Mouse (Mus musculus): ENCODE data around the gene Ugt1a7c.

Gene Ugt1a7c

DNA sequence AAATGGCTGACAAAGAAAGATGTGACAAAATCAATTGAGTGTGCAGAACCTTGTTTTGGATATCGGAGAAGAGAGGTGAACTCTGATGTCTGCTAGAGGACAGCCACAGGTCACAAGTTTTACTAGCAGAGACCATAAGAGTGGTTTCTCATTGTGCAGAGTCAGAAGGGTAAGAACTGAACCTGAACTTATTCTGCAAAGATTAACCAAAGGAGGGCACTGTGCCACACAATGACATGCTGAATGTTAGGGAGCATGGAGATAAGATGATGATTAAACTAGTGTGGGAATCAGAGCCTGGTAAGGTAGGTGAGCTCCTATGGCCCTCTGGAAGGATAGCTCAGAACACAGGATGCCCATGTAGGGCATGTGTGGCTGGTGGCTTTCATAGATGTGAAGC lies 100.8 kb downstream of the Ugt1a7c start:
- DNase-seq (ENCODE audit: low read depth, low spot score) = no peak

DNA sequence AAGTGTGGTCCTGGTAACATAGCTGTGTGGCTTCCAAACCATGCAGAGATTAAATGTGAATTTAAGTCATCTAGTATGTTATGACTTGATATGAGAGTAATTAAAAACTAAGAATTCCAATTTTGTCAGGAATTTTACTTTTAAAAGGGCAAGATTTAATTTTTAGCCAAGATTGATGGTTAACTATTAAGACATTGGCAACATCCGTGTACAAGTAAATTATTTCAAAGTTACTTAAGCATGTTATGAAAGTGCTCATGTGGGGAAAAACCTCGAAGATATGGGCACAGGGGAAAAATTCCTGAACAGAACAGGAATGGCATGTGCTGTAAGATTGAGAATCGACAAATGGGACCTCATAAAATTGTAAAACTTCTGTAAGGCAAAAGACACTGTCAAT lies 102.6 kb downstream of the Ugt1a7c start:
- no peak for DNase-seq (ENCODE audit: low read depth, low spot score)

GRCm38 (mm10) chr1:88199996-88200395 lies 105.1 kb downstream of the Ugt1a7c start:
- no peak for DNase-seq (ENCODE audit: low read depth, low spot score)

DNA sequence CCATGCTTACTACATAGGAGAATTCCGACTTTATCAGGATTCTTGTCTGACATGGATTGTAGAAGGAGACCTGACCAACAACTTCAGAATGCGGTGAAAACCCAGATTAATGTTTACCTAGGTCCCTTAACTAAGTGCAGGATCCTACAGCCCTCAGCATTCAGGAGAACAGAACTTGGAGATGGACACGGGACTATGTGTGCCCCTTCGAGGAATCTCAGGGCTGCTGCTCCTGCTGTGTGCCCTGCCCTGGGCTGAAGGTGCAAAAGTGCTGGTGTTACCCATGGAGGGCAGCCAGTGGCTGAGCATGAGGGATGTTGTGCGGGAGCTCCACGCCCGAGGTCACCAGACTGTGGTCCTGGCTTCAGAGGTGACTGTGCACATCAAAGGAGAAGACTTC lies 105.6 kb downstream of the Ugt1a7c start, which contains the start of gene Ugt1a2:
Gene Ugt1a2 (plus strand): TSS at position 146 of the 400 bp plus-strand sequence.
- no peak for DNase-seq (ENCODE audit: low read depth, low spot score)

- peak; percentile 76 for DNase-seq (ENCODE audit: low read depth, low spot score)
These were observed 110.5 kb downstream of the Ugt1a7c start, which contains the start of gene Dnajb3 for GRCm38 (mm10) chr1:88205294-88205922. Dnajb3 (minus strand) TSS chr1:88205782.

- no peak for DNase-seq (ENCODE audit: low read depth, low spot score)
These were observed 112.1 kb downstream of the Ugt1a7c start for GRCm38 (mm10) chr1:88206843-88207479.

DNA sequence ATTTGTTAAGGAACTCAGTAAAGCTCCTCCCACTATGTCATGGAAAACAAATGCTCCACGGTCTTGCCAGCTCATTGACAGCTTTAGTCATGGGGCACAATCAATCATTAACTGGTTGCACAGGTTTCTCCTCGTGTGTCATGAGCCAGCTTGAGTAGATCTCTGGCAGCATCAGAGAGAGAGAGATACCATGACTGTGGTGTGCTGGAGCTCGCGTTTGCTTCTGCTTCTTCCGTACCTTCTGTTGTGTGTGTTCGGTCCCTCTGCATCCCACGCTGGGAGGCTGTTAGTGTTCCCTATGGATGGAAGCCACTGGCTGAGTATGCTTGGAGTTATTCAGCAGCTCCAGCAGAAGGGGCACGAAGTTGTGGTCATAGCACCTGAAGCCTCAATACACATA lies 117.0 kb downstream of the Ugt1a7c start, which contains the start of gene Ugt1a1:
Gene Ugt1a1 (plus strand): TSS at position 148 of the 400 bp plus-strand sequence.
- peak; percentile 18 for DNase-seq (ENCODE audit: low read depth, low spot score)

GRCm38 (mm10) chr1:88212341-88213045 lies 117.6 kb downstream of the Ugt1a7c start:
- DNase-seq (ENCODE audit: low read depth, low spot score) = peak; percentile 13

GRCm38 (mm10) chr1:88213061-88213460 lies 118.2 kb downstream of the Ugt1a7c start:
- DNase-seq (ENCODE audit: low read depth, low spot score) = peak; percentile 2

DNA sequence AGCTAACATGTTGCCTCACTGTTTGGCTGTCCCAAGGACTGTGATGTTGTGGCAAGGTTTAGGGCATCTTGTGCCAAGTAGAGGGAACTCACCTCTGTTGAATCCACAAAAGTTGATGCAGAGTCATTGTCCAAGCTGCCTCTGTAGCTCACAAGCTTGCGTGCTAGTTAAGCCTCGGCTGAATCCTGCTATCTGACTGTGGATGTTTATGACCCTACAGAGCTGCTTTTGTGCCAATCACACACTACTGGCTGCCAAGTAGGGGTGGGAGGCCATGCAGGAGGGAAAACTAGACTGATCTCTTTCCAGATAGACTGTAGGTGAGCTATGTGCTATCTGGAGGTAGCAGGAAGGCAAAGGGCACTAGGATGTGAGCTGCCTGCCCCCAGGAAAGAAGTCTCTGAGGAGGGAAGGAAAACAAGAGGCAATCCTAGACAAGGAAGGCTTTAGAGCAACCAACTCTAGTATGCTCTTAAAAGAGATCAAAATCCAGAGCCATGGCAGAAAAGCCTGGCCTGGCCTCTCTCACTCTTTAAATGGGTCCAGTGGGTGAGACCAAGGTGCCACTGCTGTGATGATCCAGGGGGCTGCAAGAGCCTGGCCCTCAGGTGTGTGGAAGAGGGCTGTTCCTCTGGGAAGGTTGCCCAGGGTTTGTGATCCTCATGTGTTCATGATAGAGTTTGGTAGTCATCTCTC lies 119.1 kb downstream of the Ugt1a7c start:
- DNase-seq (ENCODE audit: low read depth, low spot score) = peak; percentile 17

DNA sequence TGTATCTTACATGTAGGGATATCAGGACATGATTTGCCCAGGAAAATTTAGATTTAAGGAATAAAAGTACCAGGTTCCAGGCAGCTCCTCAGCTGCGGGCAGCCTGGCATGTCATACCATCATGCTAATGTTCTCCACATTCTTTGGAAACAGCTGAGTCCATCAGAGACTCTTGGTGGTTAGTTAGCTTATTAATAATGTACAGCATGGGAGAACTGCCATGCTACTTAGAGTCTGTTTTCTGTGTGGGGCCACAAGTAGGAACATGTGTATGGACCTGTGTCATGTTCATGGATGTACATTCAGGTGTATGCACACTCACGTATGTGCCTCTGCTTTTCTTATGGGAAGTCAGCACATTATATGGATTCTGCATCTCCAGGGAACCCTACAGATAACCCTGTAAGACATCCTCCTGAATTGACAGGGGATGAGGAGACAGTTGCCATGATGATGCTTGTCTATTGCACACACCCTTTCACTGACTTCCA lies 119.6 kb downstream of the Ugt1a7c start:
- DNase-seq (ENCODE audit: low read depth, low spot score) = peak; percentile 15

GRCm38 (mm10) chr1:88215466-88216380 lies 120.9 kb downstream of the Ugt1a7c start:
- DNase-seq (ENCODE audit: low read depth, low spot score) = peak; percentile 16

- DNase-seq (ENCODE audit: low read depth, low spot score) = peak; percentile 6
These were observed 121.7 kb downstream of the Ugt1a7c start for GRCm38 (mm10) chr1:88216551-88216950.

- DNase-seq (ENCODE audit: low read depth, low spot score) = peak; percentile 17
These were observed 122.3 kb downstream of the Ugt1a7c start for GRCm38 (mm10) chr1:88217144-88217543.

DNA sequence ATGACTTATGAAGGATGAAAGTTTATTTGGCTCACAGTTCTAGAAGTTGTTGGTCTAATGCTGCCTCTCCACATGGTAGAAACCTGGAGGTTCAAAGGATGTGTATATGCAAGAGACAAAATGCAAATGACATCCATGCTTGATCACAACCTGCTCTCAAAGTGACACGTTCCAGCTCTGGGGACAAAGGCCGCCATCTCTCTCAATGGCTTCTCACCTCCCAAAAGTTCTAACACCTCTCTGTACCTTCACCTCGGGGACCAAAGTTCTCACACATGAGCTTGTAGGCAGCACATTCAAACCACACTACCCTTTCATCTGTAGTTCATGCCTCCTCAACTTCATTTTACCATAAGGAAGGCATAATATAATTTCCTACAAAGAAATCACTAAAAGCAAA lies 122.7 kb downstream of the Ugt1a7c start:
- DNase-seq (ENCODE audit: low read depth, low spot score) = peak; percentile 7

GRCm38 (mm10) chr1:88218051-88218450 lies 123.2 kb downstream of the Ugt1a7c start:
- DNase-seq (ENCODE audit: low read depth, low spot score) = peak; percentile 11

- DNase-seq (ENCODE audit: low read depth, low spot score) = peak; percentile 10
These were observed 123.7 kb downstream of the Ugt1a7c start for GRCm38 (mm10) chr1:88218591-88218990.

GRCm38 (mm10) chr1:88219054-88219453 lies 124.2 kb downstream of the Ugt1a7c start:
- peak; percentile 8 for DNase-seq (ENCODE audit: low read depth, low spot score)

- peak; percentile 12 for DNase-seq (ENCODE audit: low read depth, low spot score)
These were observed 125.5 kb downstream of the Ugt1a7c start for GRCm38 (mm10) chr1:88220336-88220735.

- DNase-seq (ENCODE audit: low read depth, low spot score) = peak; percentile 8
These were observed 127.4 kb downstream of the Ugt1a7c start for GRCm38 (mm10) chr1:88222216-88222615.
